Mouse (Mus musculus): Measurements from ENCODE around the gene Xkrx. TPM values are rescaled to one million over a fixed set of nuclear protein-coding genes. Genes with fewer than 3 reads are reported as not detected.

The Xkrx gene
- total and polyA plus RNA-seq, 2 experiments = 0.09 to 0.10 TPM

- no peaks in the 10 kb centered on the region for H3K36me3 ChIP-seq (ENCODE audit: control insufficient read depth, insufficient read depth, low read length)
Observed at GRCm38 (mm10) chrX:134163484-134163883, 1.6 kb upstream of the Xkrx start.

GRCm38 (mm10) chrX:134162826-134163225, 950 bp upstream of the Xkrx start:
- Histone ChIP-seq H3K4me3 (ENCODE audit: insufficient read depth, low read depth, low read length) (no peak overlapping the region), H3K27ac (replicated peaks; ENCODE audit: insufficient read depth, low read depth, low read length) (no peak overlapping the region), H3K79me2 (ENCODE audit: control insufficient read depth, insufficient read depth, low read length) (no peaks in the 10 kb centered on the region), H3K4me1 (ENCODE audit: control insufficient read depth, insufficient read depth, low read length) (no peaks in the 10 kb centered on the region; the same call in 1 of the 2 replicates), H3K9ac (ENCODE audit: low read depth, low read length) (no peak overlapping the region), H3K27me3 (ENCODE audit: control insufficient read depth, insufficient read depth, low read length) (no peaks in the 10 kb centered on the region), H3K36me3 (ENCODE audit: control insufficient read depth, insufficient read depth, low read length) (no peaks in the 10 kb centered on the region)
- TF ChIP-seq POLR2A (IDR thresholded peaks at IDR 0.05; ENCODE audit: extremely low read depth, insufficient read depth, low read length) (no peak), CTCF (IDR thresholded peaks at IDR 0.05; ENCODE audit: low read depth, low read length) (no peak)
- WGBS = 7% methylated on average over 11 of the region's 11 CpGs
- DNase-seq (ENCODE audit: extremely low read depth, low read depth, low spot score) = no peak

More at GRCm38 (mm10) chrX:134163484-134163883, 1.6 kb upstream of the Xkrx start:
- Histone ChIP-seq H3K4me1 (ENCODE audit: control insufficient read depth, insufficient read depth, low read length) (no peaks in the 10 kb centered on the region; the same call in 1 of the 2 replicates), H3K27me3 (ENCODE audit: control insufficient read depth, insufficient read depth, low read length) (no peaks in the 10 kb centered on the region), H3K27ac (replicated peaks; ENCODE audit: insufficient read depth, low read depth, low read length) (no peak overlapping the region), H3K79me2 (ENCODE audit: control insufficient read depth, insufficient read depth, low read length) (no peaks in the 10 kb centered on the region), H3K9ac (ENCODE audit: low read depth, low read length) (no peak overlapping the region), H3K4me3 (ENCODE audit: insufficient read depth, low read depth, low read length) (no peak overlapping the region)
- no peak for TF ChIP-seq POLR2A (IDR thresholded peaks at IDR 0.05; ENCODE audit: extremely low read depth, insufficient read depth, low read length)
- 77% methylated on average over 4 of the region's 4 CpGs for WGBS
- DNase-seq (ENCODE audit: extremely low read depth, low read depth, low spot score) = no peak

- WGBS = 78% methylated on average over 2 of the region's 2 CpGs
- Histone ChIP-seq H3K36me3 (ENCODE audit: control insufficient read depth, insufficient read depth, low read length) (no peaks in the 10 kb centered on the region), H3K4me3 (ENCODE audit: insufficient read depth, low read depth, low read length) (no peak overlapping the region), H3K79me2 (ENCODE audit: control insufficient read depth, insufficient read depth, low read length) (no peaks in the 10 kb centered on the region), H3K4me1 (ENCODE audit: control insufficient read depth, insufficient read depth, low read length) (no peaks in the 10 kb centered on the region; the same call in 1 of the 2 replicates), H3K27ac (replicated peaks; ENCODE audit: insufficient read depth, low read depth, low read length) (no peak overlapping the region), H3K9ac (ENCODE audit: low read depth, low read length) (no peak overlapping the region), H3K27me3 (ENCODE audit: control insufficient read depth, insufficient read depth, low read length) (no peaks in the 10 kb centered on the region)
- TF ChIP-seq CTCF (IDR thresholded peaks at IDR 0.05; ENCODE audit: low read depth, low read length) = no peak
- TF ChIP-seq POLR2A (IDR thresholded peaks at IDR 0.05; ENCODE audit: extremely low read depth, insufficient read depth, low read length) = no peak
- no peak for DNase-seq (ENCODE audit: extremely low read depth, low read depth, low spot score)
Observed at GRCm38 (mm10) chrX:134160442-134160841, 1.4 kb downstream of the Xkrx start.

GRCm38 (mm10) chrX:134158151-134158550, 3.7 kb downstream of the Xkrx start:
- Histone ChIP-seq H3K4me1 (ENCODE audit: control insufficient read depth, insufficient read depth, low read length) (no peaks in the 10 kb centered on the region; the same call in 1 of the 2 replicates), H3K36me3 (ENCODE audit: control insufficient read depth, insufficient read depth, low read length) (no peaks in the 10 kb centered on the region), H3K4me3 (ENCODE audit: insufficient read depth, low read depth, low read length) (no peak overlapping the region), H3K27me3 (ENCODE audit: control insufficient read depth, insufficient read depth, low read length) (no peaks in the 10 kb centered on the region), H3K9ac (ENCODE audit: low read depth, low read length) (no peak overlapping the region), H3K27ac (replicated peaks; ENCODE audit: insufficient read depth, low read depth, low read length) (no peak overlapping the region), H3K79me2 (ENCODE audit: control insufficient read depth, insufficient read depth, low read length) (no peaks in the 10 kb centered on the region)
- WGBS = 50% methylated on average over 7 of the region's 7 CpGs
- TF ChIP-seq CTCF (IDR thresholded peaks at IDR 0.05; ENCODE audit: low read depth, low read length) (no peak), POLR2A (IDR thresholded peaks at IDR 0.05; ENCODE audit: extremely low read depth, insufficient read depth, low read length) (no peak)
- DNase-seq (ENCODE audit: extremely low read depth, low read depth, low spot score) = no peak

DNA sequence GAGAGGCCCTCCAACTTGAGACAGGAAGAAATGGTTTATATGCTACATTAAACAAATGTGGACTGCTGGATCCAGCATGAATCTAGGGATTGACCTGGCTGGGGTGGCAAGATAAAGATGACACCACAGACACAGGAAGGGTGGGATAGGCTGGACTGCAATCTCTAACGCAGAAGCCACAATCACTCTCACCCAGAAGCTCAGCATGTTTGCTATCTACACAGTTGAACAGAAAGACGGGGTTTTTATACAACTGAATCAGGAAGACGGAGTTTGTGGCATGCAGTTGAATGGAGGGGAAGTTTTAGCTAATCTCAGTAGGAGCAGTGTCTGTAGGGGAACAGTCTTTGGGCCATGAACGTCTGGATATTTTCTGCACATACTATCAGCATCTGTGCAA, 19.9 kb downstream of the Xkrx start:
- Histone ChIP-seq H3K4me3 (ENCODE audit: insufficient read depth, low read depth, low read length) (no peak overlapping the region), H3K27me3 (ENCODE audit: control insufficient read depth, insufficient read depth, low read length) (no peaks in the 10 kb centered on the region), H3K27ac (replicated peaks; ENCODE audit: insufficient read depth, low read depth, low read length) (no peak overlapping the region), H3K4me1 (ENCODE audit: control insufficient read depth, insufficient read depth, low read length) (no peaks in the 10 kb centered on the region), H3K36me3 (ENCODE audit: control insufficient read depth, insufficient read depth, low read length) (no peaks in the 10 kb centered on the region), H3K79me2 (ENCODE audit: control insufficient read depth, insufficient read depth, low read length) (no peaks in the 10 kb centered on the region), H3K9ac (ENCODE audit: low read depth, low read length) (no peak overlapping the region)
- no peak for DNase-seq (ENCODE audit: extremely low read depth, low read depth, low spot score)
- WGBS = 76% methylated on average over 4 of the region's 4 CpGs
- TF ChIP-seq CTCF (IDR thresholded peaks at IDR 0.05; ENCODE audit: low read depth, low read length) (no peak), POLR2A (IDR thresholded peaks at IDR 0.05; ENCODE audit: extremely low read depth, insufficient read depth, low read length) (no peak)

DNA sequence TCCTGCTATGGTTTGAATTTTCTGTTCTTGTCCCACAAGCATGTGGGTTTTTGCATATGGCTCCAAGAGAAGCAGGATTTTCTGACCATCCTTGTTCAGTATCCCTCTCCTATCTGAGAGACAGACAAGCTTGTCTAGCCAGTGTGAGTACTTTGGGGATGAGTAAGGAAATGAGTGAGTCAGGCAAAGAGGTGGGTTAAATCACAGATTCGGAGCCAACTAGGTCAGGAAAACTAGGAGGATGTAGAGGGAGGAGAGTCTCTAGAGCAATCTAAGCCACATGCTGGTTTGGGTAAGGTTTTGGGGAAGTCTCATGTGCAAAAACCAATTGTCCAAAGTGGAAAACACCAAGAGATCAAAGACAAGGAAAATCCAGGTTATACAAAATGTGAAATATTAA, 20.3 kb downstream of the Xkrx start:
- H3K36me3 ChIP-seq (ENCODE audit: control insufficient read depth, insufficient read depth, low read length) = no peaks in the 10 kb centered on the region
- no peaks in the 10 kb centered on the region for H3K4me1 ChIP-seq (ENCODE audit: control insufficient read depth, insufficient read depth, low read length)
- H3K4me3 ChIP-seq (ENCODE audit: insufficient read depth, low read depth, low read length) = no peak overlapping the region
- no peaks in the 10 kb centered on the region for H3K79me2 ChIP-seq (ENCODE audit: control insufficient read depth, insufficient read depth, low read length)
- no peak overlapping the region for H3K27ac ChIP-seq (replicated peaks; ENCODE audit: insufficient read depth, low read depth, low read length)
- WGBS = 73% methylated on average over 1 of the region's 1 CpGs
- H3K27me3 ChIP-seq (ENCODE audit: control insufficient read depth, insufficient read depth, low read length) = no peaks in the 10 kb centered on the region
- H3K9ac ChIP-seq (ENCODE audit: low read depth, low read length) = no peak overlapping the region
- TF ChIP-seq POLR2A (IDR thresholded peaks at IDR 0.05; ENCODE audit: extremely low read depth, insufficient read depth, low read length) = no peak
- TF ChIP-seq CTCF (IDR thresholded peaks at IDR 0.05; ENCODE audit: low read depth, low read length) = no peak
- DNase-seq (ENCODE audit: extremely low read depth, low read depth, low spot score) = no peak

Data from liver, adult 2 months (tissue).